Mouse (Mus musculus) adrenal gland, adult 2 months (tissue): ENCODE results near the gene Bivm. TPM values are rescaled to one million over a fixed set of nuclear protein-coding genes. Genes with fewer than 3 reads are reported as not detected.

Source experiments
- DNase-seq: peaks from one replicate; pipeline ENCODE4 v3.0.0; 2021
- long read RNA-seq: library from polyadenylated mRNA; stranded (forward); transcript quantifications from one replicate; pipeline ENCODE4 v2.0.0, GENCODE M21; 2021
- polyA plus RNA-seq: library from polyadenylated mRNA; depleted of rRNA; stranded (reverse); fragments of >200 nt; gene quantifications from 2 replicates; pipeline ENCODE4 v1.2.3, GENCODE M21; 2012; rRNA removed
- total RNA-seq, 2 experiments: library from RNA; stranded (reverse); gene quantifications; 2 replicates each; pipeline ENCODE4 v1.2.3; 2021

The Bivm gene
- total RNA-seq (10 to 100 TPM; 13.3 to 19.4 TPM), polyA plus RNA-seq (3.4 and 9.2 TPM in 2 replicates)
- long read RNA-seq, partial matches to known transcripts, result 0 of 3 reads
- long read RNA-seq, other reads (novel, unspliced or antisense), result 2 of 3 reads

DNA sequence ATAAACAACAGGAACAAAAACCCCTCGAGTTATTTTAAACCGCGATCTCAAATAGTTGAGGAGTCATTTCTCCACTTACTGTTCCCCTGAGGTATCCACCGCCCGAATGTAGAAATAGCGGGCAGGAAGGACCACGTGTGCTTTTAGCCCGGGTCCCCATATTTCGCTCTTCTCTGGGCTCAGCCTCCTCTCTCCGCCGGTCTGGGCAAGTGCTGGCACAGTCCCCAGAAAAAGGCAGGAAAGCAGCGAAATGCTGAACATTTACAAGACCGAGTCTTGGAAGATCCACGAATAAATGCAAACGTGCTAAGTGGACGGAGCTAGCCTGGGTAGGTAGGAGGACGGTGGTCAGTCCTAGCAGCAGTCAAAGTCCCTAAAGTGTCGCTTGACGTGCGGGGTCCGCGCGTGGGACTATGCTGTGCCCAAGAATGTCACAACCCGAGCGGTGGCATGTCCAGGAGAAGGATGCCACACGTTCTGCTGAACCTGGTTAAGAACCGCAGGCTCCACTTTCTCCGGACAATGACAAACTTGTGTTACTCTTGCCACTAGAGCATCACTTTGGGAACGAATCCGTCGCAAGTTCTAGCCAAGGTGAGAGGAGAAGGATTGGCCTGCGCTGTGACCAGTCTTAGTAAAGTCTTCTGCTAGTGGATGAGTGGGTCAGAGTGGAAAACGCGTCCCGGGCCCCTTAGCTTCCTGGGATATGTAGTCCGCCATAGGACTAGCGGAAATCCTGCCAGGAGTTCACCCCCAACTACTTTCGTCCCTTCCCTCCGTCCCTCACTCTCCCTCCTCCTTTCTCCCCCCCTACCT lies at the start of gene Bivm, which contains the start of gene Kdelc1:
Gene Bivm, plus strand, starts transcription at position 719 of the 816 bp plus-strand sequence.
Gene Kdelc1, minus strand, starts transcription at position 570 of the 816 bp plus-strand sequence.
- peak; percentile 91 for DNase-seq

DNA sequence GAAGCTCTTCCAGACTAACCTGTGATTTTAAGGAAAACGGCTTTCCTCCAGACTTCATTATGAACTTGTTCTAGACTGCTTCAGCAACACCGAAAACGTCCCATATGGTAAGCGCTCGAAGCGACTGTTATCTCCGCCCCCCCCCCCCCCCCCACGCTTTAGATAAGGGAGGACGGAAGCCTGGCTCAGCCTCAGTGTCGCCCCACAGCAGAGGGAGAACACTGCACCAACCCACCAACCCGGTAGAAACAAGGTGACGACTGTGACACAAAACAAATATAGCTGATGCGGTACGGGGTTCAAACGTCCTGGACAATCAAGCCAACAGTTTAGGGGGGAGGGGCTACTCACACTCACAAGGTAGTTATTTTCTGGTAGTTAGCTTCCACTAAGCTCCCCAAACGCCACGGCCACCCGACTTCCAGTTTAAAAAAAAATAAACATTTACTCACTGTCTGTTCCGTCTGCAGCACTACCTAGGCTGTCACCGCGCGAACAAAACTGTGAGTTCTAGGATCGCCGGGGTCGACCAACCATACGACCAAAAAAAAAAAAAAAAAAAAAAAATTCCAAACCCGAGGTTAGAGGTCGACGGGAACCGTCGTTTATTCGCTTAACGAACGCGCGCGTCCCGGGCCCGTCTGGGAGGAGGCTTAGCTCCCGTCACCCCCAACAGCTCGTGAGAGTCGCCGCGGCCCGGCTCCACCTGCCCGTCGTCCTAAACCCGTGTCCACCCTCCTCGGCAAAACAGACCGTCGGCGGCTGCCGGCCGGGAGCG lies 17.1 kb upstream of the Bivm start:
- DNase-seq, result peak; percentile 39

DNA sequence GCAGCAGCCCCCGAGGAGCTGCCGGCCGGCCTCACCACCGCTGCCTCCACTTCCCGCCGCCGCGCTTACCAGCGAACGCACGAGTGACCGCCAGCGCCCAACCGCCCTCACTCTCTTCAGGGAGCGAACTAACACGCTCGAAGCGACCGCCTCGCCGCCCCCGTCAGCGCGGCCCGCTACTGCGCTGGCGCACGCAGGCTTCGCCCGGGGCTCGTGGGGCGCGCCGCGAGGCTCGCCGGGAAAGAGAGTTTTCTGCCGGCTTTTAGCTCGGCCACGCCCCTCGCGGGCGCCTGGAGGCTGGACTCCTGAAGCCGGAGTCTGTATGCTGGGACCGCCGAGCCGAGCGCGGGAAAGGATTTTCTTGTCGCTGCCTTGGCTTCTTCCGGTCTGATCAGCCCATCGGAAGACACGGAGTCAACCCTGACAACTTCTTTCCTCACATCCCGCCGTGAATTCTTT lies 16.5 kb upstream of the Bivm start, which contains the start of gene Tex30:
Gene Tex30, minus strand, starts transcription at position 183 of the 459 bp plus-strand sequence.
- DNase-seq, result peak; percentile 97

DNA sequence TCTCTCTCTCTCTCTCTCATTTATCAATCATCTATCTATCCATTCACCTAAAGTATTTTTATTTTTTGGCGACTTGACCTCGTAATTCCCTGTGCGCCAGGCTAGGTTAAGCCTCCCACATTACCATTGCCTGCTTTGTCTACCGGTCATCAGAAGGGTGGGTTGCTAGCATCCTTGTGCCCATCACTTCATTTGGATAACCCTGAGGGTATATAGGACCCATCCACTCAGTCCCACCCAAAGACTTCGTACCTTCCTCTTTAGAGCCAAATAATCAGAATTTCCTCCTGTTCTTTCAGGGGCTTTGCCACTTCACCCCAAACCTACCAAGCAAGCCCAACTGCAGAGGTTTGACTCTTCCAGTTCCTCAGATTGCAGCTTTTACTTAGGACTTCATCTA lies 15.8 kb upstream of the Bivm start:
- DNase-seq, result no peak

DNA sequence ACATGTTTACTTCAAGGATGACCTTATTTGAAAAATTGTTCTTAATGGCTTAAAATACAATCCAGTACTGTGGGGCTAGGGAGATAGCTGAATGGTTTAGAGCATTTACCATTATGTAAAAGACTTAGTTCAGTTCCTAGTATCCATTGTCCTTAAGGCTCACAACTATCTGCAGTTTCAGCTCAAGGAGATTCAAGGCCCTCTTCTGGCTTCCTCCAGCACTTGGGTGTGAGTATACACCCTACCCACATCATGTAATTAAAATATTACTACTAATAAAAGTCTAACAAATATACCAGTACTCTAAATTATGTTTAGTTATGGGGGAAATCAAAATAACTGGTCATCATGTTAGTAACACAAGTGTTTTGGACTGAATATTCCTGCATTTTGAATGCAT lies 1.2 kb upstream of the Bivm start:
- DNase-seq, result no peak

DNA sequence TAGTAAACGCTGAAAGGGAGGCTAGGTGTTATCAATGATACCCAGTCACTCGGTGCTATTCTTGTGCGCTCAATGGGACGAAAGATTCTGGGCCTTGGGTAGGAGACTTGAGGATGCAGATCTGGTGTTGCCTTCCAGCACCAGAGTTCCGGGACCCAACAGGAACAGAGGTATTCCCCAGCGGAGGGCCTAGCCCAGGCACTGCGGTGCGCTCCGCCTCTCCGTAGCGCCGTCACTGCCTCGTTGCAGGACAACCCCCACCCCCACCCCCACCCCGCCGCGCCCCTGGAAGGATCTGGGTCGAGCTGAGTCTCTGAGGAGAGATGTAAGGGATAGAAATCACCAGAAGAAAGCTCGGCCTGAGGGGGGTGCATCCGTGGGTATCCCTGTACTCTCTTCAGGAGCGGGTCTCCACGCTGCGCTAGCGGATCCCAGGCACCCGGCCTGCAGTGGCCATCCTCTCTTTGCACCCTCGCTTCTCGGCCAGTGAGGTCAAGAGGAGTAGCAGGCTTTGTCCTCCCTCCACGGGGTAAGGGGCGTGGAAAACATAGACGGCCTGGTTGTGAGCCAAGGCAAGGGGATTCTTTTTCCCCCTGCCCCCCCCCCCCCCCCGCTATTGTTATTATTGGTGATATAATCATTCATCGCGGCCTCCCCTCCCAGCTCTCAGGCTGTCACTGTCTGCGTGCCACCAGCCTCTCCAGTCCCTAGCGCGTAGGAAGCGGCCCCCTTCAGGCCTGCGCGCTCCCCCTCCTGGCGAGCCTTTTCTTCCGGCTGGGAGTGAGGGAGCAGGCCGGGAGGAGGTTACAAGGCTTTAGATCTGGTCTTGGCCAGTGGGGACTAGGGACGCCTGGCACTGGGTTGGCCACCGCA lies 680 bp downstream of the Bivm start:
- DNase-seq, result peak; percentile 91

DNA sequence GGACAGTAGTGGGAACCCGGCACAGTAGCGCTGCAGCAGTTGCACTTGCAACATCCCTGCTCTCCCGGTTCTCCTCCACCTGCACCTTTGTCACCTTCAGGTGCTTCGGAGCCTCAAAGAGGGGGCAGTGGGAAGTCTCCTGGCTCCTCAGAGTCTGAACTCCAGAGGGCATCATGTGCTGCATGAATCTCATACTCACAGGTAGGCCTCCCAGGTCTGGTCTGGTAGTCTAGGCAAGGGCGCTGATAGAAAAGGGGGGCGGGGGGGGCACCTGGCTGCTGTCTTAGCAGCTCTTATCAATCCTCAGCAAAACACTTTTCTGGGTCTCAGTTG lies 1.3 kb downstream of the Bivm start:
- DNase-seq, result no peak

DNA sequence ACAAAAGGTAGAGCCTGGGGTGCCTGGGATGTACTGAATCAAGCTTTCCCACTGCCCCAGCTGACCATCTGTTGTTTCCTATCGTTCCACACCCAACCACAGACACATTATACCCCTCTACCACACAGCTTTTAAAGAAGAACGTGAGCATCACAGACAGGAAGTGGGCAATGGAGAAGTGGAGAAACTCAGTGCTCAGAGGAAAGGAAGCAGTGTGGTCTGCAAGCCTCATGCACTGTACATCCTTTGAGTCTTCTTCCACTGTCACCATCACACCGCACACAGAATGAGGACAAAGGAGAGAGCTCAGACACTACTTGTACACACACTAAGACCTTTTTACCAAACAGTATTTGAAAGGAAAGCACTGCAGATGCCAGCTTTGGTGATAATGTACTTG lies 3.5 kb downstream of the Bivm start:
- no peak for DNase-seq

DNA sequence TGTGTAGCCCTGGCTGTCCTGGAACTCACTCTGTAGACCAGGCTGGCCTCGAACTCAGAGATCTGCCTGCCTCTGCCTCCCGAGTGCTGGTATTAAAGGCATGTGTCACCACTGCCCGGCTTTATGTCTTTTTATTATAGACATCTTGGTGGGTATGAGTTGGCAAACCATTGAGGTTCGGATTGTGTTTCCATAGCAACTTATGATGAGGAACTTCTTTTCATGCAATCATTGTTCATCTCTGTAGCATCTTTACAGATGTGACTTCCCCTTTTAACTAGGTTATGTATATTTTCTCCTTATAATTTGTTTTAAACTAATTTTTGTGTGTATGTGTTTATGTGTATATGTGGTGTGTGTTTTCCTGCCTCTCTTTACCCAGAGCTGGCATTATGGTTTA lies 6.8 kb downstream of the Bivm start:
- no peak for DNase-seq

DNA sequence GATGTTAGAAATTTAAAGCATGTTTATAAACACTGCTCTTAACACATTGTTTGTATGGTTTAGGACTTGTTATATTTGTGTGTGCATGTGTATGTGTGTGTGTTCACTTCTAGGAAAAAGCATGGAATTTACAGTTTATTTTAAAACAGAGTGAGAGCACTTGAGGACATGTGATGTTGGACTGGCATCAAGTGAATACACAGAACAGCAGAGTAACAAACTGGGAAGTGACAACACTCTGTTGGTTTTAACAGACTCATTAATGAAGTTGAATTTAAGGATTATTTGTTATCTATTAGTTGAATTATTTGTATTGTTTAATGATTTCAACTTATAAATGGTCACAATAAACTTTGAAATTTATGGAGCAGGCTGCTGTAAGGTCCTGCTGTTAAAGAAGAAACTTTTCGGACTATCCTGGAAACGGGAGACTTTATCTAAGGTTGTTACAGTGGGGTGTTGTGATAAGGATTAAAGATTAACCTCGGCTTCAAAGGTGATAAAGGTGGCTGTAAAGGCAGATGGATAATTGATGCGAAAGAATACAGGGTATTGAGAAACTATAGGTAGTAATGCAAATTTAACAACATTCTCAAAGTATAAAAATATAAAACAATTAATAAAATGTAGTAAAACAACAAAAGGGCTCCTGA lies 11.3 kb downstream of the Bivm start:
- no peak for DNase-seq

DNA sequence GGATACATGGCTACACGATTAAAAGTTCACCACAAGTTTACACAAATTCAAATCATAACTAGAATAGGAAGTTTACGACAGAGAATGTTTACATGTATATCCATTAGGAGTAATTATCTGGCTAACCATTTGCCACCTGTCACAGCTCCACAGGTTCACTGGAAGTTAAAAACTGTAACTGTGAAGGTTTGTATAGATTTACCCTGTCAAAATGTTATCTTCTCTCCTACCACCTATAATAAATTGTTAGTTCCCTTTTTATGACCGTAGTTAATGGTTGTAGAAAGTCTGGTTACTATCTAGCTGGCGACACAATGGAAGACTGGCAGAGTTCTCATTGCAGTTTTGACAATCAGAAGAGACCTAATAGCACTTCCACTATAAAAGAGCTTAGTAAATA lies 21.5 kb downstream of the Bivm start:
- DNase-seq, result no peak

DNA sequence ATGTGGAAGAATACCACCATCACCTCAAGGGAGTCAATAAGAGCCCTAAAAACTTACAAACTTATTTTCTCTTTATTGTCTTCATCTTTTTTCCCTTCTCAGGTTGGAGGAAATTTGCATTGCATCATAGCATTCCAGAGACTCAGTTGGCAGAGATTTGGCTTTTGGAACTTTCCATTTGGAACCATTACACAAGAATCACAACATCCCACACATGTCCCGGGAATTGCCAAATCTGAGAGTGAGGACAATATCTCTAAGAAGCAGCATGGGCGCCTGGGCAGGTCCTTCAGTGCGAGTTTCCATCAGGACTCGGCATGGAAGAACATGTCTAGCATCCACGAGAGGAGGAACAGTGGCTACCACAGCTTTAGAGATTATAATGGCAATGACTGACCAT lies 24.0 kb downstream of the Bivm start:
- DNase-seq, result no peak

DNA sequence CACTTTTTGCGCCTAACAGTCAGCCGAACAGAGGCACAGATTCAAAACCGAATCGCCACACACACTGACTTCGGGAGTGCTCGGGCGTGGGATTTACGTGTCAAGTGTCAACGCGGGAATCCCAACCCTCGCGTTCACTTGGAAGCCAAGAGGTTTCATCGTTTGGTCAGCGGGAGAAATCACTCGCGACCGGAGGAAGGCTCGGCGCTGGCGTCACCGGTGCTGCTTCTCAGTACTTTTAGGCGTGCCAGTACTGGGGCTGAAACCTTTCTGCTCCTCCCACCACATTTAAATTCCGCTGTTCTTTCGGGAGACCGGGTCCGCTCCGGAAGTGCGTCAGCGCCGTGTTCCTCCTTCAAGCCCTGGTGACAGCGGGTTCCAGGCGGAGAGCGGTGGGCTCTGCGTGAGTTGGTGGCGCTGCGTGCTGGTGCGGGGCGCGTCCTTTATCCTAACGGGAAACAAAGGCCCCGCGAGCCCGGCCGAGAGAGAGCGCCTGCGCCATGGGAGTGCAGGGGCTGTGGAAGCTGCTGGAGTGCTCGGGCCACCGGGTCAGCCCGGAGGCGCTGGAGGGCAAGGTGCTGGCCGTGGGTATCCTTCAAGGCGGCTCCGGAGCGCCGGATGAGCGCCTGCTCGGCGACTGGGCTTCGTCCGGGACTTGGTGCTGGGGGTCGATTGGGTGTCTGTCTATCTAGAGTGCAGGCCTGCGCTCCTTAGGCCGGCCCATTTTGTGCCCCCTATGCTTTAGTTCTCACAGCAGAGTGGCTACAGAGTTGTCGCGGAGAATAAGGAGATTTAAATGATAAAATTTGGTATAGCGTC lies 29.0 kb downstream of the Bivm start, which contains the start of gene Ercc5:
Gene Ercc5, plus strand, starts transcription at position 182 of the 819 bp plus-strand sequence.
- DNase-seq, result peak; percentile 94

DNA sequence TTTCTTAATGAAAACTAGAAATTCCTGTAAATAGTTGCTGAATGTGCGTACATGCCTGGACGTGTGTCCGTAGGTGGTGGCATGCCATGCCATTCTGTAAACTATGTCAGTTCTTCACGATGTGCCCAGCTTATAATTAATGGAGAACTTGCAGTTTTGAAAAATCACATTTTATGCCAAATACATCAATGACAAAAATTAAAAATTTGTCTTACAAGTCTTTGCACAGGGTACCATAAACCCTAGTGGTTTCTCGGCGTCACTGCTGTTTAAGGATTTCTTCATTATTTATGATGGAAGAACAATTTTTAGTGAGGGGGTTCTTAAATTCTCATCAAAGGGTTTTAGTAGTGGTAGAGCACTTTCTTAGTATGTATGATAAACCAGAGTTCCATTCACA lies 29.9 kb downstream of the Bivm start:
- DNase-seq, result no peak

DNA sequence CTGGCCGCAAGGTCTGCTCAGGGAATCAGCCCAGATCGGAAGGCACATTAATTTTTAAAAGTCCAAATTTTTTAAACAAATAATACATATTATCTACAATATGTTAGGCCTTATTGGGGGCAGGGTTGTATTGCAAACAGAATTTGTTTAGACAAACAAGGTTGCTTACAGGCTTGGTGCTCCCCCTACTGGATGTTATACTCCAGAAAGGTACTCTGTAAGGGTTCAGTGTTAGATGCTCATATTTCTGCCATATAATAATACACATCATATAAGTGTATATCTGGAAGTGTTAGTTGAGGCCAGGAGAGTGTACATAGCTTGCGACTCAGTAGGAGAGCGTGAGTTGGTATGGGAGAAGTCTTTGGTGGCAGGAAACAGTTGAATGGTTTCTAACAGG lies 36.5 kb downstream of the Bivm start:
- no peak for DNase-seq

DNA sequence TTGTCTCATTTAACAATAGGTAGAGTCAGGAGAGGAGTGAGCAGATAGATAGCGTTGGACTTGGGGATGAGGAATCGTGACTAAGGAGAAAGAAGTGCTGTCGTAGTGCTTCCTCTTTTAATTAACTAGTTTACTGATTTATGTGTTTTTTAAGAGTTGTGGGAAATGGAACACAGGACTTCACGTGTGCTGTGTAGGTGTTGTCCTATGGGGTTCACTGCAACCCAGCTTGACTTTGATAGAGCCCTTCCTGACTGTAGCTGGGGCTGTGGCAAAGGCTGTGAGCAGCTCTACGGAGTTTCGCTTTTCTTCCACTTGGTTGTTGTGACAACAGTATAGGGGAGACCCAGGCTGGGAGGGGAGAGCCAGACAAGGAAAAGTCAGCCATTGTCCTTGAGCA lies 39.6 kb downstream of the Bivm start:
- no peak for DNase-seq

DNA sequence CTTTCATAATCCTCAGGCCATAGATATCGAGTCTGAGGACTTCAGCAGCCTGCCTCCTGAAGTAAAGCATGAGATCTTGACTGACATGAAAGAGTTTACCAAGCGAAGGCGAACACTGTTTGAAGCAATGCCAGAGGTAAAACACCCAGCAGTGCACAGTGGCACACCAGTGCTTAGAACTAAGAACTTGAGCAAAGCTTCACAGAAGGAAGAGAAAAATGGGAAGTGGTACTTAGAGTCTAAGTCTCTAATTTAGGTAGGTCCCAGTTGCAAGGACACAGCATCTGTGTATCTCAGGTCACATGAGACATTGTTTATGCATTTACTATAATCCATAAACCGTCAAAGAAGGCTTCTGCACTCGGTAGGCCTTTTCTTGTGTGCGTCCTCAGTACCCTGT lies 43.1 kb downstream of the Bivm start:
- DNase-seq, result no peak

DNA sequence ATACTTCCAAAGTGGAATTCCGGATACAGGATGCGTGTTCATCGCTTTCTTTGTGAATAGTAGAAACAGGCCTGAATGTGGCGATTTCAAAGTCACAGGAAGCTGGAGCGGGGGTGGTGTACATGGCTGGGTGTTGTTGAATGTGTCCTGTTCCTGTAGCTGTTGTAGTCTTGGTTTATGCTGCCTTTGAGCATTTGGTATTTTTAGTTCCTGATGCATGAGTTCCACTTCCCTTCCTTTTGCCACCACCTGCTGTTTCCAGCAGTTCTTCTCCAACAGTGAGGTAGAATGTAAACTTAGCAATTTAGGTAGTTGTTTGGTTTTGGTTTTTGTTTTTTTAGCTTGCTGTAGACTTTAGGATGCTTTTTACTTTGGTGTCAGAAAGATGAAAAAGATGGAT lies 43.6 kb downstream of the Bivm start:
- no peak for DNase-seq

DNA sequence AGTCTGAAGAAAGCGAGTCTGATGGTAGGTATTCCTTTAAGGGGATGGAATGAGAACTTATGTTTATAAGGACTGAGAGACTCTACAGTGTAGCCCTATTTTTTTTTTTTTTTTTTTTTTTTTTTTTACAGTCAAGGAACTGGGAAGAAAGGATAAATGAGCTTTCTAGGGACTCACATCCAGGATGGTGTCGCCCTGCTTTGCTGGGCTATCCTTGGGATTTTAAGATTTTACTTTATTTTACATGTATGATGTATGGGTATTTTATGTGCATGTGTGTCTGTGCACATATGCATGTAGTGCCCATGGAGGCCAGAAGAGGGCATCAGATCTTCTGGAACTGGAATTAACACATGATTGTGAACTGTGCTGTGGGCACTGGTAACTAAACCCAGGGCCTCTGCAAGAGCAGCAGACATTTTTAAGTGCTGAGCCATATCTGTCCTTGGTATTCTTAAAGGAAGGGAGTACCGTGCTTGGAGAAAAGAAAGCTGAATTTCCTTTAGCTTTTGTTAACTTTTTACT lies 49.2 kb downstream of the Bivm start:
- DNase-seq, result no peak

DNA sequence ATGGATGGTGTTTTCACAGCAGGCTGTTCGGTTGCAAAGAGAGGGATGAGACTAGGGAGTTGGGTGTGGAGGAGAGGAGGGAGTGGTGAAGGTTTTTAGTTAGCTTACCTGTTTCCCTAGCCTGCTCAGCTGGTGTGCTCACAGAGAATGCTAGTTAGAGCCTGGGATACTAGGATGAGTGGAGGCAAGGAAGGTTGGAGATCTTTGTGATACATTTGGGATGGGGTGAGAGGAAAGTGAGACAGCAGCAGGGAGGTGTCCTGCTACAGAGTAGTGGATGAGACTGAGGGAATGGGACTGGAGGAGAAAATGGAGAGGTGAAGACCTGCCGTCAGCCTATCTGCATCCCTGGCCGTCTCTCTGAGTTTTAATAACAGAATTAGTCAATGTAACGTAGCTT lies 53.9 kb downstream of the Bivm start:
- DNase-seq, result no peak
